Mouse (Mus musculus): ENCODE measurements around the gene Rps28.

DNA sequence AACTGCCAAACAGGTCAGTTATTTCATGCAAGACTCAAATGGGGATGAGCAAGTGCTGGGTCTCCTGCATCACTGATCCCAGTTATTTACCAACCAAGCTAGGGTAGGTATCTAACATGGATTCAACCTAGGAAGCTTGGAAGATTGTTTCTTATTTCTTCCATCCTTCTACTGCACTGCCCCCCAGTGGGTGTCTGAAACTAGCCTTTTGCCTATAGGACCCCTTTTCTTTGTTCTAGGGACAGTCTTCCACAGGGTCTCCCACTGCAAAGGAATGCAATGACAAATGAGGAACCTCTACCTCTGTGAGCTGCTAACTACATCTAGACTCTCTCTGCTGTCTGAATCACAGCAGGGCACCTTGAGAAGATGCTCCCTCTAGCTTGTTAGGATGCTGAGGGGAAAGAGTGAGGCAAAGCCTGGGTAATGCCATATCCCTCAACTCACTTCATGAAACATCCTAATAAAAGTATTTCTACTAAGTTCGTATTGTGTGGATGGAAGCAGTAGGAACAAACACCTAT is 1.9 kb downstream of the Rps28 start:
- TF ChIP-seq CTCF (IDR thresholded peaks at IDR 0.05; ENCODE audit: low read depth, low read length): no peak
- no peak for TF ChIP-seq POLR2A (IDR thresholded peaks at IDR 0.05; ENCODE audit: extremely low read depth, insufficient read depth, low read length)
